17 mouse cellular contexts compared by ENCODE assay signal in the genomic region with DNA sequence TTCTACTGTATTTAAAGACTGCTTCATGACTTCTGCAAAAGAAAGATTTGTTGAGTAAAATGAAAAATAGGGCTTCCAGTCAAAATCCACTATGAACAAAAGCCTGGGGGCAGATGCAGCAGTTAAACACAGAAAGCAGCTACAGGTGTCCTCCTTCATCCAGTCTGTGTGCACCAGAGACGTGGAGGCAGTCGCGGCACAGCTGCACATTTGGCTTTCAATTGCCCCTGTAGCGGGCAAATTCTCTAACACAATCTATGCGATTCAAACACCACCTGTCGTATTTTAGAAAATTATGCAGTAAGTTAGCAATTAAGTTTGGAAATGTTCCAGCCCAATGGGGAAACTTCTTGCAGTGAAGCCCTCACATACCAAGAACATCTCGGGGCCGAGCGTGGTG. TPM values are rescaled to one million over a fixed set of nuclear protein-coding genes. Genes with fewer than 3 reads are reported as not detected.
DNase-seq lines count a peak whose midpoint lies in the region; ATAC-seq lines count a peak whose summit lies in the region.
"Had no signal": no experiment of that assay in that cellular context is flagged by ENCODE, and none has a peak within 500 bp of the region (broad histone marks: within the 10 kb centered on the region; RNA-seq: fewer than 3 reads in every experiment).

No protein-coding gene starts in this region.

- peaks cover 16% of the 10 kb centered on the region for H3K4me1 ChIP-seq in forebrain, embryonic 15.5 days
- H3K4me1 ChIP-seq in forebrain, embryonic 10.5 days = peaks cover 10% of the 10 kb centered on the region

- no peaks in the 10 kb centered on the region for H3K9me3 ChIP-seq in forebrain, embryonic 15.5 days
- H3K9me3 ChIP-seq in forebrain, embryonic 10.5 days = no peaks in the 10 kb centered on the region
- H3K9me3 ChIP-seq: G1E; hindbrain, embryonic 15.5 days; liver, embryonic 12.5 days had no signal

- no peaks in the 10 kb centered on the region for H3K27me3 ChIP-seq in forebrain, embryonic 15.5 days
- H3K27me3 ChIP-seq in forebrain, embryonic 10.5 days (ENCODE audit: poor library complexity, severe bottlenecking) = no peaks in the 10 kb centered on the region
- H3K27me3 ChIP-seq: hindbrain, embryonic 15.5 days; liver, embryonic 12.5 days had no signal

- H3K9ac ChIP-seq in forebrain, embryonic 15.5 days (replicated peaks) = no peak overlapping the region
- H3K9ac ChIP-seq: hindbrain, embryonic 15.5 days; liver, embryonic 12.5 days had no signal

- H3K27ac ChIP-seq in forebrain, embryonic 15.5 days (replicated peaks) = no peak overlapping the region
- H3K27ac ChIP-seq in forebrain, embryonic 10.5 days = no peak overlapping the region
- H3K27ac ChIP-seq: hindbrain, embryonic 15.5 days; liver, embryonic 12.5 days had no signal

- DNase-seq in forebrain, embryonic 10.5 days (ENCODE audit: extremely low spot score, low spot score) = no peak
- peak; percentile 6 to 24 for DNase-seq in layer of hippocampus, postnatal 14 days (ENCODE audit: low spot score in 2 of 2)
- DNase-seq in layer of hippocampus, postnatal 36 days = no peak
- peak; percentile 22 for DNase-seq in telencephalon, adult 2 months (ENCODE audit: low read depth, low spot score)
- peak; percentile 67 for DNase-seq in thymus, postnatal 4 days
- no peak for DNase-seq in lung, postnatal 4 days
- DNase-seq in lung, adult 18-20 months = no peak
- DNase-seq: cerebellum, postnatal 25 days; midbrain, embryonic 14.5 days; retina, postnatal 1 day had no signal

- no peak overlapping the region for H3K4me3 ChIP-seq in forebrain, embryonic 15.5 days
- no peak overlapping the region for H3K4me3 ChIP-seq in forebrain, embryonic 10.5 days
- H3K4me3 ChIP-seq: hindbrain, embryonic 15.5 days; liver, embryonic 12.5 days had no signal

- peaks cover 11% of the 10 kb centered on the region; the same call in 1 of the 2 replicates for H3K36me3 ChIP-seq in forebrain, embryonic 15.5 days
- H3K36me3 ChIP-seq in forebrain, embryonic 10.5 days (replicated peaks) = peaks cover 29% of the 10 kb centered on the region

- 54% methylated on average over 9 of the region's 9 CpGs for WGBS in forebrain, embryonic 15.5 days
- 90% methylated on average over 9 of the region's 9 CpGs for WGBS in forebrain, embryonic 10.5 days

- 0 out of 2 replicates have a peak, but pooled peaks have one; percentile 46 for ATAC-seq in forebrain, embryonic 15.5 days (replicated peaks)
- ATAC-seq: intestine, postnatal 0 days; liver, embryonic 12.5 days had no signal

- H3K4me2 ChIP-seq in forebrain, embryonic 15.5 days (replicated peaks) = no peak overlapping the region
- H3K4me2 ChIP-seq: hindbrain, embryonic 15.5 days; liver, embryonic 12.5 days had no signal

RNA-seq across cellular contexts. Expression of a gene that starts 20.5 kb away (rescaled TPM):
- polyA plus RNA-seq in forebrain, embryonic 15.5 days (2015; fragmentation: Nextera tagmentation; extraction: Ambion mirVana) = 65.4 and 71.4 TPM in 2 replicates
- polyA plus RNA-seq in forebrain, embryonic 10.5 days (2016; fragmentation: Nextera tagmentation; extraction: Ambion mirVana) = 87.8 and 89.8 TPM in 2 replicates
- total RNA-seq in layer of hippocampus, postnatal 14 days (2021) = 10 to 100 TPM; 34.5 to 38.2 TPM
- 10 to 100 TPM; 34.9 to 36.5 TPM for total RNA-seq in layer of hippocampus, postnatal 36 days (2021)

RNA-seq across cellular contexts. Expression of a gene that starts 34.7 kb away (rescaled TPM):
- 384 and 388 TPM in 2 replicates for polyA plus RNA-seq in forebrain, embryonic 15.5 days (2015; fragmentation: Nextera tagmentation; extraction: Ambion mirVana)
- 565 and 588 TPM in 2 replicates for polyA plus RNA-seq in forebrain, embryonic 10.5 days (2016; fragmentation: Nextera tagmentation; extraction: Ambion mirVana)
- total RNA-seq in layer of hippocampus, postnatal 14 days (2021) = 100 to 1,000 TPM; 246 to 248 TPM
- total RNA-seq in layer of hippocampus, postnatal 36 days (2021) = 100 to 1,000 TPM; 251 to 252 TPM

RNA-seq across cellular contexts. Expression of a gene that starts 55.4 kb away (rescaled TPM):
- 0.18 and 0.24 TPM in 2 replicates for polyA plus RNA-seq in forebrain, embryonic 15.5 days (2015; fragmentation: Nextera tagmentation; extraction: Ambion mirVana)
- 0.34 and 0.38 TPM in 2 replicates for polyA plus RNA-seq in forebrain, embryonic 10.5 days (2016; fragmentation: Nextera tagmentation; extraction: Ambion mirVana)
- under 1 TPM; 0.16 to 0.43 TPM for total RNA-seq in layer of hippocampus, postnatal 14 days (2021)
- total RNA-seq in layer of hippocampus, postnatal 36 days (2021) = not detected
- total RNA-seq: megakaryocyte progenitor cell, adult 5-6 weeks had no signal
- polyA plus RNA-seq: hindbrain, embryonic 15.5 days; intestine, postnatal 0 days; midbrain, embryonic 14.5 days; small intestine, adult 2 months had no signal

Comparison
In these comparisons a context has a peak if more than half of its experiments do, and no peak if none do; other contexts are left out.
1. DNase-seq: peak in layer of hippocampus, postnatal 14 days (2 of 2), telencephalon, adult 2 months (single experiment) and thymus, postnatal 4 days (single experiment); none in forebrain, embryonic 10.5 days (single experiment), layer of hippocampus, postnatal 36 days (0 of 2), lung, postnatal 4 days (0 of 2) and lung, adult 18-20 months (0 of 2).